Mouse (Mus musculus) forebrain, embryonic 13.5 days (tissue): ENCODE measurements at regions not wholly inside any gene's neighbourhood (a gene's known extent, or its start where the extent isn't known, plus 50 kb on each side); places are given as distances from the start of the nearest gene placed in this dataset.

Experiments used
- ATAC-seq: fragments of 200-750 bp; cut with Nextera tagmentation; 2 replicates; pipeline ENCODE4 v1.8.0; 2017
- H3K27ac ChIP-seq: fragments of 300-500 bp; sonication (generic); 2 replicates; pipeline ENCODE4 v1.5.1; 2015; ENCODE audit warnings: inconsistent platforms, mild to moderate bottlenecking, moderate library complexity
- H3K27me3 ChIP-seq: fragments of 300-500 bp; sonication (generic); 2 replicates; pipeline ENCODE4 v1.6.1; 2015; ENCODE audit warnings: mild to moderate bottlenecking, inconsistent platforms
- H3K36me3 ChIP-seq: fragments of 300-500 bp; sonication (generic); 2 replicates; pipeline ENCODE4 v1.6.1; 2015; ENCODE audit warnings: mild to moderate bottlenecking, inconsistent platforms; ENCODE audit not compliant: poor library complexity, severe bottlenecking
- H3K4me1 ChIP-seq: fragments of 300-500 bp; sonication (generic); 2 replicates; pipeline ENCODE4 v1.6.1; 2015; ENCODE audit warnings: inconsistent platforms
- H3K4me2 ChIP-seq: fragments of 300-500 bp; sonication (generic); 2 replicates; pipeline ENCODE4 v1.6.1; 2015; ENCODE audit warnings: inconsistent platforms, mild to moderate bottlenecking, moderate library complexity
- H3K4me3 ChIP-seq: fragments of 300-500 bp; sonication (generic); 2 replicates; pipeline ENCODE4 v1.5.1; 2015; ENCODE audit warnings: mild to moderate bottlenecking, inconsistent platforms
- H3K9ac ChIP-seq: fragments of 300-500 bp; sonication (generic); 2 replicates; pipeline ENCODE4 v1.6.1; 2015; ENCODE audit warnings: mild to moderate bottlenecking, inconsistent platforms
- H3K9me3 ChIP-seq: fragments of 300-500 bp; sonication (generic); replicated peaks from 2 replicates; pipeline ENCODE4 v1.6.1; 2016; ENCODE audit warnings: inconsistent platforms
- WGBS: fragments of 180-500 bp; shearing (Covaris S2); methylation state at CpG from one replicate; pipeline ENCODE4 v1.1.7; 2015; 5-methylcytosine and 5-hydroxymethylcytosine counted together

DNA sequence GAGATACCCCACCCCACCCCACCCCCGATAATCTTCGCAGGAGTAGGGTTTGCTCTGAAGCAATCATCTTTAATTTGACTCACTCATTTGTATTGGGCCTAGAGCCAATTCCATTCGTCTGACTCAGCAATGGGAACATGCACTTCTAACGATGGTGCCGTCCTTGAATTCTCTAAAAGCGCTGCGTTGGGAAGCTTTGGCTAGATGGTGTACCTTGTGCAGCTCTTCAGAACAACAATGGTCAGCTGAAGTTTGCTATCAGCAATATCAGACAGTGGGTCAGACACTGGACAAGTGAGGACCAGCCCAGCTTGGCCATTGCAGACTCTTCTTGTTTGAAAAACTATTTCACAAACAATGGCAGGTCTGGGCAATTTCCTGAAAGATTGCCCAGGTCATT, 440.1 kb upstream of the Slc30a5 start:
- no peak overlapping the region for H3K4me3 ChIP-seq
- H3K36me3 ChIP-seq, result no peaks in the 10 kb centered on the region
- no peak overlapping the region for H3K27ac ChIP-seq
- H3K9me3 ChIP-seq, result no peaks in the 10 kb centered on the region
- no peak overlapping the region for H3K9ac ChIP-seq
- no peak for ATAC-seq
- H3K4me1 ChIP-seq, result no peaks in the 10 kb centered on the region
- no peak overlapping the region for H3K4me2 ChIP-seq
- H3K27me3 ChIP-seq, result no peaks in the 10 kb centered on the region
- 68% methylated on average over 7 of the region's 7 CpGs for WGBS

DNA sequence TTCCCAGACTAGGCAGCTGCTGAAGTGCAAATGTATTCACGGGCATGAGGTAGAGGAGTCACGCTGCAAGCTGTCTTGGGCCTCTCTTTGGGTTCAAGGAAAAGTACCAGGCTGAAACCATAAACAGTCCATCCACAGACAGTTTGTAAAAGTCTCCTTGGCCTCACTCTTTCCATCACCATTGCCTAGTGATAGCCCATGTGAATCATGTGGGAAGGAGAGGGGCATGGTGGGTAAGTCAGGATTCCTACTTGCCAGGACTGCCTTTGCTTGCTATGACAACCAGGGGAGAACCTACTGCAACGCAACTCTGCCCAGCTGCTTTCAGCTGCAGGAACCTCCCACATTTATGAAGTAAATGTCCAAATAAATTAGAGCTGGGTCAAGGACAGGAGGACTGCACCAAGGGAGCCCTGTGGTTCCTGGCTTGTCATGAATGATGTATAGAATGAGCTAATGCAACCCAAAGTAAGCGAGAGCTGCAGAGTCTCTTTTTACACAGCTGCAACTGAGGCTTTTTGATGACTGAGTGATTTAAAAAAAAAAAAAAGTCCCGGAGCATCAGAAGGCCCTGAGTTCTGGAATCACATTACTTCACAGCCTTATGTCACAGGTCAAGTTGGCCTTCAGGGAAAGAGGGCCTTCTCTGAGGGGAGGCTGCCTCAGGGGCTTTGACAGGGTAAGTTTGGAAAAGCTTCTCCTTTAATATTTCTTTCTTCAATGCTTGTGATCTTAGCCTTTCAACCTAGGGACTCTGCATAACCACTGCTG, 420.7 kb upstream of the Slc30a5 start:
- Histone ChIP-seq H3K36me3 (no peaks in the 10 kb centered on the region), H3K27ac (no peak overlapping the region), H3K9me3 (no peaks in the 10 kb centered on the region), H3K4me2 (no peak overlapping the region), H3K4me1 (no peaks in the 10 kb centered on the region), H3K27me3 (no peaks in the 10 kb centered on the region), H3K4me3 (no peak overlapping the region), H3K9ac (no peak overlapping the region)
- no peak for ATAC-seq
- WGBS, result 78% methylated on average over 5 of the region's 5 CpGs

DNA sequence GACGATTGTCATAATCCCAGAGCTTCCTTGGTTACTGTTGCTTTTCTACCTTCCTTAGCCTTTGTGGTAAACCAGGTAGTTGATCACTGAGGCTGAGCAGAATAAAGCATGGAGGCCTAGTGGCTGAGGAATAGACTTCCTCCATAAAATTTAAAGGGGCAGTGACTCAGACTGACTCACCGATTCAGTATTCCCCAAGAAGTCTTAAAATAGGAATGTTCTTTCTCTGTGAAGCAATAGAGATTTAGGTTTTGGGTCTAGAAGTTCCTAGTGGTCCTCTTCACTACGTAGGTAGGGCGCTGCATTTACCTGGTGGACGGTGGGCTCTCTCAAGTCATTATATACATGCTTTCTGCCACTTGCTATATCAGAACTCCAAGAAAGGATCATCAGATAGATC, 416.1 kb upstream of the Slc30a5 start:
- Histone ChIP-seq H3K36me3 (no peaks in the 10 kb centered on the region), H3K4me3 (no peak overlapping the region), H3K27me3 (no peaks in the 10 kb centered on the region), H3K9ac (no peak overlapping the region), H3K4me2 (no peak overlapping the region), H3K4me1 (no peaks in the 10 kb centered on the region), H3K27ac (no peak overlapping the region), H3K9me3 (no peaks in the 10 kb centered on the region)
- no peak for ATAC-seq
- WGBS, result 97% methylated on average over 5 of the region's 5 CpGs

- 89% methylated on average over 3 of the region's 3 CpGs for whole genome bisulfite sequencing
- Histone ChIP-seq H3K27ac (no peak overlapping the region), H3K4me1 (no peaks in the 10 kb centered on the region), H3K4me2 (no peak overlapping the region), H3K27me3 (no peaks in the 10 kb centered on the region), H3K36me3 (no peaks in the 10 kb centered on the region), H3K9ac (no peak overlapping the region), H3K4me3 (no peak overlapping the region), H3K9me3 (no peaks in the 10 kb centered on the region)
- no peak for ATAC-seq
Measured at GRCm38 (mm10) chr13:101244326-101244725, 411.1 kb upstream of the Slc30a5 start.

GRCm38 (mm10) chr13:101238860-101239259, 405.6 kb upstream of the Slc30a5 start:
- H3K4me2 ChIP-seq, result no peak overlapping the region
- no peak overlapping the region for H3K27ac ChIP-seq
- H3K9me3 ChIP-seq, result no peaks in the 10 kb centered on the region
- no peak overlapping the region for H3K4me3 ChIP-seq
- H3K4me1 ChIP-seq, result peaks cover 15% of the 10 kb centered on the region
- H3K27me3 ChIP-seq, result no peaks in the 10 kb centered on the region
- H3K36me3 ChIP-seq, result no peaks in the 10 kb centered on the region
- no peak for ATAC-seq
- no peak overlapping the region for H3K9ac ChIP-seq

- no peaks in the 10 kb centered on the region for H3K9me3 ChIP-seq
- WGBS, result 79% methylated on average over 10 of the region's 10 CpGs
- H3K27ac ChIP-seq, result no peak overlapping the region
- H3K9ac ChIP-seq, result no peak overlapping the region
- H3K4me1 ChIP-seq, result peaks cover 33% of the 10 kb centered on the region
- no peak overlapping the region for H3K4me2 ChIP-seq
- no peaks in the 10 kb centered on the region for H3K27me3 ChIP-seq
- no peak overlapping the region for H3K4me3 ChIP-seq
- H3K36me3 ChIP-seq, result no peaks in the 10 kb centered on the region
- no peak for ATAC-seq
Measured at GRCm38 (mm10) chr13:101237035-101237434, 403.8 kb upstream of the Slc30a5 start.

- Histone ChIP-seq H3K27ac (no peak overlapping the region), H3K4me3 (no peak overlapping the region), H3K4me2 (no peak overlapping the region), H3K36me3 (no peaks in the 10 kb centered on the region), H3K4me1 (peaks cover 41% of the 10 kb centered on the region), H3K27me3 (no peaks in the 10 kb centered on the region), H3K9me3 (no peaks in the 10 kb centered on the region), H3K9ac (no peak overlapping the region)
- no peak for ATAC-seq
- 88% methylated on average over 4 of the region's 4 CpGs for WGBS
Measured at GRCm38 (mm10) chr13:101235846-101236245, 402.6 kb upstream of the Slc30a5 start.

GRCm38 (mm10) chr13:101235110-101235509, 401.9 kb upstream of the Slc30a5 start:
- Histone ChIP-seq H3K36me3 (no peaks in the 10 kb centered on the region), H3K4me2 (no peak overlapping the region), H3K27me3 (no peaks in the 10 kb centered on the region), H3K9ac (no peak overlapping the region), H3K4me1 (peaks cover 41% of the 10 kb centered on the region), H3K27ac (no peak overlapping the region; the same call in 1 of the 2 replicates), H3K4me3 (no peak overlapping the region), H3K9me3 (no peaks in the 10 kb centered on the region)
- peak; percentile 8; the same call in 1 of the 2 replicates for ATAC-seq
- 18% methylated on average over 3 of the region's 3 CpGs for WGBS

- H3K27me3 ChIP-seq, result no peaks in the 10 kb centered on the region
- no peak overlapping the region for H3K9ac ChIP-seq
- no peaks in the 10 kb centered on the region for H3K36me3 ChIP-seq
- WGBS, result 65% methylated on average over 10 of the region's 10 CpGs
- H3K9me3 ChIP-seq, result no peaks in the 10 kb centered on the region
- ATAC-seq, result no peak
- peaks cover 41% of the 10 kb centered on the region for H3K4me1 ChIP-seq
- H3K4me3 ChIP-seq, result no peak overlapping the region
- H3K4me2 ChIP-seq, result peak overlapping the region; percentile 43
- H3K27ac ChIP-seq, result peak overlapping the region; percentile 76
Measured at GRCm38 (mm10) chr13:101234550-101234949, 401.3 kb upstream of the Slc30a5 start.

- Histone ChIP-seq H3K36me3 (no peaks in the 10 kb centered on the region), H3K9ac (no peak overlapping the region), H3K4me1 (peaks cover 41% of the 10 kb centered on the region), H3K27me3 (no peaks in the 10 kb centered on the region), H3K4me2 (peak overlapping the region; percentile 43), H3K9me3 (no peaks in the 10 kb centered on the region), H3K4me3 (0 out of 2 replicates have a peak overlapping the region, but pooled peaks have one; percentile 5), H3K27ac (peak overlapping the region; percentile 76)
- ATAC-seq, result peak; percentile 77
- 7% methylated on average over 5 of the region's 5 CpGs for WGBS
Measured at GRCm38 (mm10) chr13:101233843-101234281, 400.6 kb upstream of the Slc30a5 start.

GRCm38 (mm10) chr13:101233181-101233842, 400.1 kb upstream of the Slc30a5 start:
- 0 out of 2 replicates have a peak overlapping the region, but pooled peaks have one; percentile 4 for H3K9ac ChIP-seq
- peak overlapping the region; percentile 76 for H3K27ac ChIP-seq
- no peak overlapping the region for H3K4me3 ChIP-seq
- WGBS, result 11% methylated on average over 8 of the region's 8 CpGs
- no peaks in the 10 kb centered on the region for H3K36me3 ChIP-seq
- H3K9me3 ChIP-seq, result no peaks in the 10 kb centered on the region
- H3K4me1 ChIP-seq, result peaks cover 41% of the 10 kb centered on the region
- H3K27me3 ChIP-seq, result no peaks in the 10 kb centered on the region
- H3K4me2 ChIP-seq, result peak overlapping the region; percentile 43; the same call in 1 of the 2 replicates
- peak; percentile 86 for ATAC-seq

DNA sequence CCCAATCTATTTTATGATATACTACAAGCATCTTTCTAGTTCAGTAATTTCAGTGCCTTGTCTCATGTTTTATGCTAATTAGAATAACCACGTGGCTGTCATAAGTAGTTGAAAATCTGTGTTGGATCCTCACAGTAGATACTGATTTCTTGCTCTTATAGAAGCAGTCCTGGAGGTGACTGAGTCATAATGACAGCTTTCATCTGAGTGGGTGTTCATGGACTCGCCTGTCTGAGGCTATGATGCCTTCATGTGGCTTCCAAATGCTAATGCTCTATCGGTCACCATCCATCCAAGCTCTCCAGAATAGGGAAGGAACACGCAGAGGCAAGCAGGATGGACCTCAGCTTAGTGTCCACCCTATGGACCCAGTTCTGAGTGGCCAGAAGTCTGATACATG, 396.6 kb upstream of the Slc30a5 start:
- no peaks in the 10 kb centered on the region for H3K36me3 ChIP-seq
- H3K4me3 ChIP-seq, result no peak overlapping the region
- H3K27me3 ChIP-seq, result no peaks in the 10 kb centered on the region
- H3K4me2 ChIP-seq, result no peak overlapping the region
- no peak overlapping the region for H3K9ac ChIP-seq
- no peak overlapping the region for H3K27ac ChIP-seq
- no peak for ATAC-seq
- WGBS, result 86% methylated on average over 4 of the region's 4 CpGs
- no peaks in the 10 kb centered on the region for H3K9me3 ChIP-seq
- peaks cover 35% of the 10 kb centered on the region for H3K4me1 ChIP-seq
